Mouse (Mus musculus): ENCODE measurements around the gene Enpp5. TPM values are rescaled to one million over a fixed set of nuclear protein-coding genes. Genes with fewer than 3 reads are reported as not detected.
A peak's percentile ranks its signal among the peaks of the same experiment; 100 is the strongest.

Gene Enpp5
- polyA plus RNA-seq (2012; rRNA removed) = 93.3 and 101 TPM in 2 replicates

- peak; percentile 69 for DNase-seq (ENCODE audit: low spot score)
Observed at GRCm38 (mm10) chr17:44078631-44079350, at the start of gene Enpp5. TSS of gene Enpp5 (plus strand) at chr17:44078813.

DNA sequence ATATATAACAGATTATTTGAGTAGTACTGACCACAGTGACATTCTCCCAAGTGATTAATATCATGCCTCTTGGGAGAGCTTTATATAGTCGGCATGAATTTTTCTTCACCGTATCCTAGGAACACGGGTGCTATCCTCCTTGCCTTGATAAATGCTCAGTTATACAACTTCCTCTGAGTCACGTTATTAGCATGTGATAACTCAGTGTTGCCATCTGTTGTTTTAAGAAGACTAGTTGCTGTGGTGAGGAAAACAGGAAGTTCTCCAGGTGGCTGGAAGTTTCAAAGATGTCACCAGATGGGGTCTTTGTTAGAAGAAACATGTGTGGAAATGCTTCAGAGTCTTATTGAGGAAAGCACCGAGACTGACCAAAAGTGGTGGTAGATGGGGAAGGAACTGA lies 49.0 kb upstream of the Enpp5 start:
- no peak for DNase-seq (ENCODE audit: low spot score)

- DNase-seq (ENCODE audit: low spot score) = no peak
Observed at GRCm38 (mm10) chr17:44030776-44031587, 47.6 kb upstream of the Enpp5 start.

GRCm38 (mm10) chr17:44035005-44035404 lies 43.6 kb upstream of the Enpp5 start:
- no peak for DNase-seq (ENCODE audit: low spot score)

GRCm38 (mm10) chr17:44038656-44039055 lies 40.0 kb upstream of the Enpp5 start:
- no peak for DNase-seq (ENCODE audit: low spot score)

- DNase-seq (ENCODE audit: low spot score) = no peak
Observed at GRCm38 (mm10) chr17:44040449-44040848, 38.2 kb upstream of the Enpp5 start.

DNA sequence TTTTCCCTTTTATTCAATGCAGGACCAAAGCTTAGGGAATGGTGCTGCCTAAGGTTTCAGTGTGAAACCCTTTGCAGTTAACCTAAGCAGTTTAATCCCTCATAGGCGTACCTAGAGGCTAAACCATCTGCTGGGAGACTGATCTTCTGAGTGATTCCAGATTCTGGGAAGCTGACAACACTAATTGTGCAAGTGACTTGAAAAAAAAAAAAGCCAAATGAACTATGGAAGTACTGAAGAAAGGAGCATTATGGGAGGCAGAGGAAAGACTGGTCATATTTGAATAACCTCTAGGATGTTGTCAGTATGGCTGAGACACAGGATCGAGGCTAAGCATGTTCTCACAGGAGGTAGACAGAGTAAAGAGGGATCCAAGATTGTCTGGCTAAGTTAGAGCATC lies 36.3 kb upstream of the Enpp5 start:
- no peak for DNase-seq (ENCODE audit: low spot score)

DNA sequence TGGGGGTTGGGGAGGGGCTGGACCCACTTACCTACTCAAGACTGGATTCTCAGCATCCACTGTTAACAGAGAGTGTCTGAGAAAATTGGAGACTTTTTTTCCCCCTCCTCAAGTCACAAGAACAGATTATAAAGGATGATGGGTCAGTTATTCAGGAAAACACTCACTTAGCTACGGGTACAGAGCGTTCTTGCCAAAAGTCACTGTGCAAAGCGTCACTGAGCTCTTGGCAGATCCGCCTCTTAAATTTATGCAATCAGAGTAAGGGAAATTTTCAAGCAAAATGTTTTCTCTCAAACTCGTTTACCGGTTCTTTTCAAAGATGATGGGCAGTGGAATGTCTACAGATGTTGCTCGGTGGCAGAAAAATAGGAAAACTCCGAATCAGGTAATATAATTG lies 35.8 kb upstream of the Enpp5 start:
- DNase-seq (ENCODE audit: low spot score) = no peak

DNA sequence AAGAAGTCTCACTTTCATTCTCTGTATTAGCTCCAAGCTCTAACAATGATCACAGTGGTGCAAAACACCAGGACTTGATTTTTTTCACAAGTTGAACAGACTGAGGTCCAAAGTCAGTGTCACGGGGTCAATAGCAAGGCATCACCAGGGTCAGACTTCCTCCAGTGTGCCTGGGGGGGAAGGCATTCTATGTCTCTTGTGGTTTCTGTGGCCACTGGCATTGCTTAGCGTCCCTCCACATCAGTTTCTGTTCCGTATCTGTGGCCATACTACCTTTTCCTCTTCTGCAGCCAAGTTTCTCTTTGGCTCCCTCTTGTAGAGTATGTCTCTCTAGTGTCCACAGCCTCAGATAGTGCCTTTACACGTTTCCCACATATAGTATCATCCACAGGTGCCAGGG lies 25.2 kb upstream of the Enpp5 start:
- DNase-seq (ENCODE audit: low spot score) = no peak

DNA sequence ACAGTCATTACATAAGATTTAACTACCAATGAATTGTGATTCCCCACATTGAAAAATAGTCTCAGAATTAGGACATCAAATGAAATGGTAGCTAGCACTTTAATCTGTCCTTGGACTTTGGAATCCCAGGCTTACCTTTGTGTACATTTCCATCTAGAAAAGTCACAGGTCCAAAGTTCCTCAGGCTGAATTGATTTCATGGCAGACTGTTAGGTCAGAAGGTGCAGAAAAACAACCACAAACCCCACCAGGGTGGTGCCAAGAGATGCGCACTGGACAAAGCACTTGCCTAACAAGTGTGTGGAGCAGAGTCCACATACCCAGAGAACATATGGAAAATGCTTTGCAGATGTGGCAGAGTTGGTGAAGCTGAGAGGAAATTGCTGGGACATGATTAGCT lies 21.5 kb upstream of the Enpp5 start:
- DNase-seq (ENCODE audit: low spot score) = no peak

DNA sequence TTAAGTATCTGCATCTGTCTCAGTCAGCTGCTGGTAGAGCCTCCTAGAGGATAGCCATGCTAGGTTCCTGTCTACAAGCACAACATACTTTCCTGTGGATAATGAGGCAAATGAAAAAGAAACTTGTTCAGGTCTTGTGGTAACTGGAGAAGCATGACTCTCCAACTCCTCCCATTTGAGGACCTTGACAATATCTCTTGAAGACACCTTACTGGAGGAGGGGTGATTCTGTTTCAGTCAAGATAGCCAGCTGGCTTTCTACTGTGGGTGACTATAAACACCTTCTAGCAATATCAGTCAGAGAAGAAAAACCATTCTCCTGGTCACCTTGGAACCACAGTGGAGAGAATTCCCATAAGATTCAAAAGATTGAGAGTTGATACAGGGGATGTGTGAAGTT lies 20.5 kb upstream of the Enpp5 start:
- DNase-seq (ENCODE audit: low spot score) = no peak

DNA sequence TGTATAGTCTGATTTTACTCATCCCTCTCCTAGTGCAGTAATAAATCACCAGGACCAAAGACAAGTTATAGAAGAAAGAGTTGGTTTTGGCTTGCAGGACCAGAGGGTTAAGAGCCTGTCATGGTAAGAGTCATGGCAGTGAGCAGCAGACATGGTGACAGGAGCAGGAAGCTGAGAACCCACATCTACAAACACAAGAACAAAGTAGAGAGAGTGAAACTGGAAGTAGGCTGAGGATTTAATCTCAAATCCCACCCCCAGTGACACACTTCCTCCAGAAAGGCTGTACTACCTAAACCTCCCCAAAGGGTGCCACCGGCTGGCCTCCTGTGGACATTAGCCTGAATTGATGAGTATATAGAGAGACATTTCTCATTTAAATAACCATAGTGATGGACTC lies 17.8 kb upstream of the Enpp5 start:
- no peak for DNase-seq (ENCODE audit: low spot score)

DNA sequence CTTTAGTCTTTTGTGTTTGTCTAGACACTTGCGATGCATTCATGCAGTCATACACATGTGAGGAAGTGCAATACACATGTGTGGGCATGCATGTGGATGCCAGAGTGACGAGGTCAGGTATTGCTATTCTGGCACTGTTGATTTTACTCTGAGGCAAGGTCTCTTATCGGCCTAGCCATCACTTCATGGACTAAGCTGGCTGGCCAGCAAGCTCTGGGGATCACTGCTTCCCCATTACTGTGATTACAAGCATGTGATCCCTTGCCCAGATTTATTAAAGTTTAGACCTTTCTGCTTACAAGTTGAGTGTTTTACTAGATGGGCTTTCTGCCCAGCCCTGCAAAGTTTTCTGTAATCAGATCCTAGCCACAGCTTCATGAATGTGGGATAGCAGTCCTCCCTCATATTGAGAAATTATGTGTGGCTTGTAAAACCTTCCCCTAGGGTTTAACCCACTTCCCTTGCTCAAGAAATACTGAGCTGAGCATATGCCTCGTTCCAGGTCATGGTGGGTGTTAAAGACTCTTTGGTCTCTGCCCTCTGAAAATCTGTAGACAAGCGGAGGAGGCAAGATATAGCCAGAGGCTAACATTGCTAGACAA lies 17.2 kb upstream of the Enpp5 start:
- DNase-seq (ENCODE audit: low spot score) = no peak

- no peak for DNase-seq (ENCODE audit: low spot score)
Observed at GRCm38 (mm10) chr17:44068876-44069275, 9.7 kb upstream of the Enpp5 start.

- DNase-seq (ENCODE audit: low spot score) = no peak
Observed at GRCm38 (mm10) chr17:44071680-44072079, 6.9 kb upstream of the Enpp5 start.

GRCm38 (mm10) chr17:44075601-44076000 lies 3.0 kb upstream of the Enpp5 start:
- DNase-seq (ENCODE audit: low spot score) = no peak

GRCm38 (mm10) chr17:44076051-44076680 lies 2.4 kb upstream of the Enpp5 start:
- DNase-seq (ENCODE audit: low spot score) = no peak

GRCm38 (mm10) chr17:44077146-44077842 lies 1.3 kb upstream of the Enpp5 start:
- no peak for DNase-seq (ENCODE audit: low spot score)

GRCm38 (mm10) chr17:44077843-44078160 lies 811 bp upstream of the Enpp5 start:
- no peak for DNase-seq (ENCODE audit: low spot score)

DNA sequence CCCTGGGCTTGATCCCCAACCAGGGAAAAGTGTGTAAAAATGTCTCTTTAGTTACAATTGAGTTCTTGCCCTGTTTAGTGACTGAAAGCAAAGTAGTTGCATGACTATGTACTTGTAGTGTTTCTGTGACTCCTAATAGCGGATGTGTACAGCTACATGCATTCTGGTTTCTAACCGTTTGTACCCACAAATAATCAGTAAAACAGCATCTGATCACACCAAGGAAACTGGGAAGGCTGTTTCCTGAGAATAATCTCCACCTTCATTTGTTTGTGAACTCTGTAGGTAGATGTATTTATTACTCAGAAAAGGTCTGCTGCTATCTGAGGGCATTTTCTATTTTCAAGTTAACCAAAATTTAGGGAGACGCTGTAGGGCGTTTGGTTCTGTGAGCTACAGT lies 4.5 kb downstream of the Enpp5 start:
- no peak for DNase-seq (ENCODE audit: low spot score)

- DNase-seq (ENCODE audit: low spot score) = no peak
Observed at GRCm38 (mm10) chr17:44088226-44088625, 9.6 kb downstream of the Enpp5 start.

DNA sequence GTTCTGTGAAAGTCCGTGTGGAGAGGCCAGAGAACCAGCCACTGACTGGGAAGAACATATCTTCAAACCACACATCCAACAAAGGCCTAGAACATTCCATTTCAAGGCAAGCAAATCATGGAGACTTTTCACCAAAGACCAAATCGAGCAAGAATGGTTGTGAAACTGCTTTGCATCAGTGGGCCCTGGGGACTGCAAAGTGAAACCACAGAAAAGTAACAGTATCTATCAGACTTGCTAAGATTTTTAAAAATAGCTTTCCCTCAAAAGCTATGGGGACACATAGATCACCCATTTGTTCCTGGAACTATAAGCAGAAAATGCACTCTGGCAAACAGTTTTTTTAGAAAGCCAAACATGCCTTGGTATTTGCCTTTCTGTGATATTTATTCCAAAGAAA lies 12.3 kb downstream of the Enpp5 start:
- no peak for DNase-seq (ENCODE audit: low spot score)

Measured in urinary bladder, adult 2 months (tissue).